Mouse (Mus musculus) thymus, postnatal 4 days (tissue): ENCODE measurements at regions not wholly inside any gene's neighbourhood (a gene's known extent, or its start where the extent isn't known, plus 50 kb on each side); places are given as distances from the start of the nearest gene placed in this dataset.

ENCODE experiments used
- DNase-seq: peaks from one replicate; pipeline ENCODE4 v3.0.0; 2021

DNA sequence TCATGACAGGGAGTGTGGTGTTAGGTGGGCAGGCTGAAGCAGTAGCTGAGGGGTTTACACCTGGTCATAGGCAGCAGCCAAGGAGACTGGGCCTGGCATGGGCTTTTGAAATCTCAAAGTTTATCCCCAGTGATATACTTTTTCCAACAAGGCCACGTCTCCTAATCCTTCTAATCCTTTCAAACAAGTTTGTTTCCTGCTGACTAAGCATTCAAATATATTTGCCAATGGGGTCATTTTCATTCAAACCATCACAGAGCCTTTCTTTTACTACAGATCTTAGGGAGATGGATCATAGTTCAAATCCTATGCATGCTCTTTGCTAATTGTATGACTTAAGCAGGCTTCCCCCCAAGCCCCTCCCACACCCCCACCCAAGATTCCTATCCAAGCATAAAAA, 93.0 kb upstream of the Eef1e1 start:
- DNase-seq = no peak

- no peak for DNase-seq
Observed at GRCm38 (mm10) chr13:38740066-38740465, 81.2 kb upstream of the Eef1e1 start.

GRCm38 (mm10) chr13:38736361-38737035, 77.6 kb upstream of the Eef1e1 start:
- DNase-seq = no peak

DNA sequence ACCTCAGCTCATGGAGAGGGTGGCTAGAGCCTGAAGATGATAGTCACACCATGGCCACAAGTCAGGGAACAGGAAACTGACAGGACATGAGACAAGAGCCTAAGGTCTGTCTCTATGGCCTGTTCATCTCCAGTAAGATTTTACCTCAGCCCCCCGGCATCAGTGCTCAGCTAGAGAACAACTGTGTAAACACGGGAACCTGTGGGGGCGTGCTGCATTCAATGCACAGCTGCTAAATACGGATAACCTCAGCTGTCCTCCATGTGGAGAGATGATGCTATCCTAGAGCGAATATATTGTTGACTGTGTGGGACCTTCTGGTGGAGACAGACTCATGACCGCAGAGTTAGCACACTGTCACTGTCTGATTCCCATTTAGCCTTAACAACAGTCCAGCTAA, 76.4 kb upstream of the Eef1e1 start:
- no peak for DNase-seq

DNA sequence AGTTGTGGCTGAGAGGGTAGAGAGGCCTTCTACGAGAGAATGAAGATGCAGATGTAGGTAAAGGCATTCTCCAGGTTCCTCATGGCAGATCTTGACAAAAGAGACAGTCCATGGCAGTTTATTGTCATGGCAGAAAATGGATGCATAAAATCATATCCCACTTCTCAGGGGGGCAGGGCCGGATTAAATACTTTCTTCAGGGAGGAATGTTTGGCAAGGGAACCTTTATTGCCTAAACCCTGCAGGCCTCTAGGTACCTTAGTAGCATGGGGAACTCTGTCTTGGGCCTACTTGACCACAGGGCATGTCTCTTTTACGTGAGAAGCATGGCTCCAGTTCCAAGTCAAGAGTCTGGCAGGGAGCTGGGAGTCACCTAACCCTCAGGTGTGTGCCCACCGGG, 74.4 kb upstream of the Eef1e1 start:
- DNase-seq = no peak

DNA sequence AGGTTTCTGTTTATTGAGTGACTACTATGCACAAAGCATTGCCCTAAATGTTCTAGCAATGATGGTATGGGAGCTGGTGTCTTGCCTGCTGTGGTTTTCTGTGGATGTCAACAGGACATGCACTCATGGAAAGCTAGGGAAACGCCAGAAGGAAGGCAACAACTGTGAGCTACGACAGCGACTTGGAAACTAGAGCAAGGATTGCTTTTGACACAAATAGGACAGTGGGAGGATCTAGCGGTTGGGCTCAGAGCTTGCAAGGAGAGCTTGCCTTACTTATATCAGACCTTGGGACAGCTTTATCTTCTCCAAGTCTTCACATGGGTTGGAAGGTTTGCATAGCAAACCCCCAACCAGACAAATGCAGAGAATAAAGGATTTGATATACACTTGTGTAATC, 66.6 kb upstream of the Eef1e1 start:
- DNase-seq = no peak

- no peak for DNase-seq
Observed at GRCm38 (mm10) chr13:38721166-38721565, 62.3 kb upstream of the Eef1e1 start.

DNA sequence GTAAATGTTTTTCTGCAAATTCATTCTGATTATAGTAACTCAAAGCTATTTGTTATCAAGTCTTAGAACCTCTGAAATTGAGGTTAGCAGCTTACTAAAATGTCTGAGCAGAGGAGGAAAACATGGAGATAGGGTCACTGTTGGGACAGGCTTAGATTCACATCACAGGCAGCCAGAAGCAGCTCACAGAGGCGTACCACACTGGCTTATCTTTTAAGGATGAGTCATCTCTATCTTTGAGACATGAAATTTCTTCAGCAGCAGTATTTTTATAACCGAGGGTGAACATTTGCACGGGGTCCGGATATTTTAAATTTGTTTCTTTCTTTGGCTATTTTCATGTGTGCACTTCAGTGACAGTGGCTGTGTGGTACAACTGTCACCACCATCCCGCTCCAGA, 56.0 kb upstream of the Eef1e1 start:
- no peak for DNase-seq
